Mouse (Mus musculus): ENCODE data around the gene Rgl1.

- TF ChIP-seq CHD2 (IDR thresholded peaks at IDR 0.05; ENCODE audit: low read depth, low read length) (no peak), HCFC1 (IDR thresholded peaks at IDR 0.05; ENCODE audit: borderline replicate concordance, insufficient read depth, low read length) (no peak), ZC3H11A (IDR thresholded peaks at IDR 0.05; ENCODE audit: borderline replicate concordance, low read depth, low read length) (no peak)
Measured at GRCm38 (mm10) chr1:152790821-152791220, 24.7 kb upstream of the Rgl1 start.

All from ES-E14 (cell line).